Mouse (Mus musculus): ENCODE data around the gene Tcf20. TPM values are rescaled to one million over a fixed set of nuclear protein-coding genes. Genes with fewer than 3 reads are reported as not detected.

Gene Tcf20
- polyA plus RNA-seq, 1 experiment: 7.5 TPM

GRCm38 (mm10) chr15:82932936-82933650 is 54.6 kb downstream of the Tcf20 start:
- Histone ChIP-seq H3K36me3 (replicated peaks; ENCODE audit: low read length) (no peaks in the 10 kb centered on the region), H3K4me3 (replicated peaks) (no peak overlapping the region), H3K4me1 (peaks cover 12% of the 10 kb centered on the region; the same call in 1 of the 2 replicates), H3K9me3 (no peaks in the 10 kb centered on the region), H3K27me3 (replicated peaks) (peaks cover 90% of the 10 kb centered on the region)
- TF ChIP-seq FLI1 (IDR thresholded peaks at IDR 0.05; ENCODE audit: low read length) (no peak), GATA1 (IDR thresholded peaks at IDR 0.05; ENCODE audit: borderline replicate concordance, low read length) (no peak)

- Histone ChIP-seq H3K4me3 (replicated peaks) (no peak overlapping the region), H3K27me3 (replicated peaks) (peaks cover 90% of the 10 kb centered on the region), H3K9me3 (no peaks in the 10 kb centered on the region), H3K36me3 (replicated peaks; ENCODE audit: low read length) (no peaks in the 10 kb centered on the region), H3K4me1 (peaks cover 12% of the 10 kb centered on the region; the same call in 1 of the 2 replicates)
- TF ChIP-seq FLI1 (IDR thresholded peaks at IDR 0.05; ENCODE audit: low read length) (no peak), GATA1 (IDR thresholded peaks at IDR 0.05; ENCODE audit: borderline replicate concordance, low read length) (no peak)
Observed at GRCm38 (mm10) chr15:82931436-82931835, 56.2 kb downstream of the Tcf20 start.

GRCm38 (mm10) chr15:82929595-82929994 is 58.1 kb downstream of the Tcf20 start:
- Histone ChIP-seq H3K9me3 (no peaks in the 10 kb centered on the region), H3K36me3 (replicated peaks; ENCODE audit: low read length) (no peaks in the 10 kb centered on the region), H3K27me3 (replicated peaks) (peaks cover 90% of the 10 kb centered on the region), H3K4me3 (replicated peaks) (no peak overlapping the region), H3K4me1 (no peaks in the 10 kb centered on the region)
- no peak for TF ChIP-seq FLI1 (IDR thresholded peaks at IDR 0.05; ENCODE audit: low read length)
- no peak for TF ChIP-seq GATA1 (IDR thresholded peaks at IDR 0.05; ENCODE audit: borderline replicate concordance, low read length)

- H3K27me3 ChIP-seq (replicated peaks): peaks cover 91% of the 10 kb centered on the region
- H3K36me3 ChIP-seq (replicated peaks; ENCODE audit: low read length): no peaks in the 10 kb centered on the region
- H3K9me3 ChIP-seq: no peaks in the 10 kb centered on the region
- no peak for TF ChIP-seq GATA1 (IDR thresholded peaks at IDR 0.05; ENCODE audit: borderline replicate concordance, low read length)
- TF ChIP-seq FLI1 (IDR thresholded peaks at IDR 0.05; ENCODE audit: low read length): no peak
- H3K4me1 ChIP-seq: no peaks in the 10 kb centered on the region; the same call in 1 of the 2 replicates
- no peak overlapping the region for H3K4me3 ChIP-seq (replicated peaks)
Observed at GRCm38 (mm10) chr15:82928844-82929243, 58.8 kb downstream of the Tcf20 start.

GRCm38 (mm10) chr15:82928023-82928422 is 59.6 kb downstream of the Tcf20 start:
- TF ChIP-seq FLI1 (IDR thresholded peaks at IDR 0.05; ENCODE audit: low read length) (no peak), GATA1 (IDR thresholded peaks at IDR 0.05; ENCODE audit: borderline replicate concordance, low read length) (no peak)
- Histone ChIP-seq H3K36me3 (replicated peaks; ENCODE audit: low read length) (no peaks in the 10 kb centered on the region), H3K27me3 (replicated peaks) (peaks cover 91% of the 10 kb centered on the region), H3K4me3 (replicated peaks) (no peak overlapping the region), H3K9me3 (no peaks in the 10 kb centered on the region), H3K4me1 (no peaks in the 10 kb centered on the region; the same call in 1 of the 2 replicates)

- Histone ChIP-seq H3K9me3 (no peaks in the 10 kb centered on the region), H3K4me1 (peaks cover 7% of the 10 kb centered on the region), H3K4me3 (replicated peaks) (no peak overlapping the region), H3K36me3 (replicated peaks; ENCODE audit: low read length) (no peaks in the 10 kb centered on the region), H3K27me3 (replicated peaks) (peaks cover 96% of the 10 kb centered on the region)
- TF ChIP-seq FLI1 (IDR thresholded peaks at IDR 0.05; ENCODE audit: low read length) (no peak), GATA1 (IDR thresholded peaks at IDR 0.05; ENCODE audit: borderline replicate concordance, low read length) (no peak)
Observed at GRCm38 (mm10) chr15:82927057-82927456, 60.6 kb downstream of the Tcf20 start.

GRCm38 (mm10) chr15:82924679-82925425 is 62.8 kb downstream of the Tcf20 start:
- Histone ChIP-seq H3K36me3 (replicated peaks; ENCODE audit: low read length) (no peaks in the 10 kb centered on the region), H3K27me3 (replicated peaks) (peaks cover 97% of the 10 kb centered on the region), H3K9me3 (no peaks in the 10 kb centered on the region), H3K4me1 (peaks cover 29% of the 10 kb centered on the region), H3K4me3 (replicated peaks) (no peak overlapping the region)
- TF ChIP-seq FLI1 (IDR thresholded peaks at IDR 0.05; ENCODE audit: low read length) (no peak), GATA1 (IDR thresholded peaks at IDR 0.05; ENCODE audit: borderline replicate concordance, low read length) (no peak)

- Histone ChIP-seq H3K9me3 (no peaks in the 10 kb centered on the region), H3K36me3 (replicated peaks; ENCODE audit: low read length) (no peaks in the 10 kb centered on the region), H3K4me3 (replicated peaks) (no peak overlapping the region), H3K27me3 (replicated peaks) (peaks cover 97% of the 10 kb centered on the region), H3K4me1 (peaks cover 34% of the 10 kb centered on the region)
- no peak for TF ChIP-seq GATA1 (IDR thresholded peaks at IDR 0.05; ENCODE audit: borderline replicate concordance, low read length)
- TF ChIP-seq FLI1 (IDR thresholded peaks at IDR 0.05; ENCODE audit: low read length): no peak
Observed at GRCm38 (mm10) chr15:82923531-82923930, 64.1 kb downstream of the Tcf20 start.

GRCm38 (mm10) chr15:82922755-82923154 is 64.9 kb downstream of the Tcf20 start:
- Histone ChIP-seq H3K4me3 (replicated peaks) (no peak overlapping the region), H3K4me1 (peaks cover 34% of the 10 kb centered on the region), H3K36me3 (replicated peaks; ENCODE audit: low read length) (no peaks in the 10 kb centered on the region), H3K9me3 (no peaks in the 10 kb centered on the region), H3K27me3 (replicated peaks) (peaks cover 97% of the 10 kb centered on the region)
- TF ChIP-seq FLI1 (IDR thresholded peaks at IDR 0.05; ENCODE audit: low read length) (no peak), GATA1 (IDR thresholded peaks at IDR 0.05; ENCODE audit: borderline replicate concordance, low read length) (no peak)

- peaks cover 96% of the 10 kb centered on the region for H3K27me3 ChIP-seq (replicated peaks)
Observed at GRCm38 (mm10) chr15:82922052-82922451, 65.6 kb downstream of the Tcf20 start.

More at GRCm38 (mm10) chr15:82922052-82922451, 65.6 kb downstream of the Tcf20 start:
- Histone ChIP-seq H3K4me1 (peaks cover 34% of the 10 kb centered on the region), H3K9me3 (no peaks in the 10 kb centered on the region), H3K4me3 (replicated peaks) (peak overlapping the region; percentile 46), H3K36me3 (replicated peaks; ENCODE audit: low read length) (no peaks in the 10 kb centered on the region)
- TF ChIP-seq GATA1 (IDR thresholded peaks at IDR 0.05; ENCODE audit: borderline replicate concordance, low read length) (no peak), FLI1 (IDR thresholded peaks at IDR 0.05; ENCODE audit: low read length) (no peak)
